9 mouse cellular contexts compared by ENCODE assay signal in genomic region chr15:12789406-12789867, GRCm38 (mm10). TPM values are rescaled to one million over a fixed set of nuclear protein-coding genes. Genes with fewer than 3 reads are reported as not detected.
DNase-seq lines count a peak whose midpoint lies in the region; ATAC-seq and TF ChIP-seq lines count a peak whose summit lies in the region.
"Had no signal": no experiment of that assay in that cellular context is flagged by ENCODE, and none has a peak within 500 bp of the region (broad histone marks: within the 10 kb centered on the region; RNA-seq: fewer than 3 reads in every experiment).

No protein-coding gene starts in this region.

- ATAC-seq in lung, embryonic 16.5 days (ENCODE audit: low read depth) = peak; percentile 73
- no peak for ATAC-seq in limb, embryonic 15.5 days (ENCODE audit: insufficient number of reproducible peaks, low FRiP score, low TSS enrichment, low read depth)
- peak; percentile 49; the same call in 1 of the 2 replicates for ATAC-seq in stomach, postnatal 0 days (ENCODE audit: low FRiP score, low TSS enrichment)

- peaks cover 5% of the 10 kb centered on the region; the same call in 1 of the 2 replicates for H3K4me1 ChIP-seq in lung, embryonic 16.5 days (replicated peaks; ENCODE audit: control insufficient read depth, insufficient read depth, low read length)
- peaks cover 4% of the 10 kb centered on the region; the same call in 1 of the 2 replicates for H3K4me1 ChIP-seq in limb, embryonic 15.5 days
- H3K4me1 ChIP-seq in stomach, postnatal 0 days (replicated peaks; ENCODE audit: control insufficient read depth, insufficient read depth) = no peaks in the 10 kb centered on the region

- H3K9me3 ChIP-seq in lung, embryonic 16.5 days (ENCODE audit: control insufficient read depth, low read length) = no peaks in the 10 kb centered on the region
- H3K9me3 ChIP-seq in limb, embryonic 15.5 days = no peaks in the 10 kb centered on the region
- no peaks in the 10 kb centered on the region for H3K9me3 ChIP-seq in stomach, postnatal 0 days (ENCODE audit: control insufficient read depth, low read length)

- peak overlapping the region; percentile 41 for H3K4me2 ChIP-seq in lung, embryonic 16.5 days (ENCODE audit: low read depth, low read length)
- 0 out of 2 replicates have a peak overlapping the region, but pooled peaks have one; percentile 2 for H3K4me2 ChIP-seq in limb, embryonic 15.5 days
- peak overlapping the region; percentile 43 for H3K4me2 ChIP-seq in stomach, postnatal 0 days (replicated peaks; ENCODE audit: low read depth)

- H3K9ac ChIP-seq in lung, embryonic 16.5 days (ENCODE audit: low read length) = peak overlapping the region; percentile 40; the same call in 1 of the 2 replicates
- no peak overlapping the region for H3K9ac ChIP-seq in limb, embryonic 15.5 days
- H3K9ac ChIP-seq in stomach, postnatal 0 days (ENCODE audit: low read length) = no peak overlapping the region
- H3K9ac ChIP-seq: liver, embryonic 14.5 days had no signal

- WGBS in lung, embryonic 16.5 days = 14% methylated on average over 10 of the region's 10 CpGs
- 28% methylated on average over 10 of the region's 10 CpGs for WGBS in limb, embryonic 15.5 days
- 7% methylated on average over 10 of the region's 10 CpGs for WGBS in stomach, postnatal 0 days

- peak; percentile 45 for DNase-seq in gastrocnemius, adult 2 months
- DNase-seq in gastrocnemius, postnatal 25 days = no peak
- DNase-seq in lung, postnatal 25 days (ENCODE audit: low spot score) = no peak
- peak; percentile 26 for DNase-seq in stomach, postnatal 0 days (ENCODE audit: low spot score)
- DNase-seq in cerebellum, adult 9-10 months = no peak
- no peak for DNase-seq in spleen, adult 18-20 months

- H3K27ac ChIP-seq in gastrocnemius, adult 2 months = peak overlapping the region; percentile 48
- H3K27ac ChIP-seq in lung, embryonic 16.5 days (ENCODE audit: low read length) = no peak overlapping the region
- no peak overlapping the region for H3K27ac ChIP-seq in limb, embryonic 15.5 days
- H3K27ac ChIP-seq in stomach, postnatal 0 days (replicated peaks) = peak overlapping the region; percentile 56; the same call in 1 of the 2 replicates
- H3K27ac ChIP-seq: liver, embryonic 14.5 days had no signal

- no peaks in the 10 kb centered on the region for H3K27me3 ChIP-seq in lung, embryonic 16.5 days (ENCODE audit: control insufficient read depth, insufficient read depth, low read depth, low read length)
- no peaks in the 10 kb centered on the region for H3K27me3 ChIP-seq in limb, embryonic 15.5 days
- H3K27me3 ChIP-seq in stomach, postnatal 0 days (ENCODE audit: control insufficient read depth, insufficient read depth, low read length) = no peaks in the 10 kb centered on the region

- peak overlapping the region; percentile 35 for H3K4me3 ChIP-seq in gastrocnemius, adult 2 months
- no peak overlapping the region for H3K4me3 ChIP-seq in lung, embryonic 16.5 days (ENCODE audit: low read length)
- no peak overlapping the region for H3K4me3 ChIP-seq in limb, embryonic 15.5 days
- H3K4me3 ChIP-seq in stomach, postnatal 0 days (ENCODE audit: low read depth, low read length) = no peak overlapping the region

- intact Hi-C loops in gastrocnemius, adult 2 months (cut with DNase I) = no loop called here

- no peak for TF ChIP-seq CTCF in gastrocnemius, adult 2 months (IDR thresholded peaks at IDR 0.05)
- TF ChIP-seq CTCF in stomach, postnatal 0 days (IDR thresholded peaks at IDR 0.05; ENCODE audit: low read depth) = no peak

- no peak for TF ChIP-seq EP300 in stomach, postnatal 0 days (optimal IDR thresholded peaks at IDR 0.05)

- H3K36me3 ChIP-seq in lung, embryonic 16.5 days (ENCODE audit: control insufficient read depth, insufficient read depth, low read length) = no peaks in the 10 kb centered on the region
- H3K36me3 ChIP-seq in limb, embryonic 15.5 days = no peaks in the 10 kb centered on the region
- H3K36me3 ChIP-seq in stomach, postnatal 0 days (ENCODE audit: control insufficient read depth, insufficient read depth, low read length) = no peaks in the 10 kb centered on the region

RNA-seq across cellular contexts. Expression of gene 6030458C11Rik, which starts 35.0 kb away (rescaled TPM):
- total RNA-seq in gastrocnemius, adult 2 months (2021) = 10 to 100 TPM; 21.5 to 22.7 TPM
- 10 to 100 TPM; 18.3 to 20.0 TPM for total RNA-seq in gastrocnemius, postnatal 25 days (2021)
- 32.9 and 33.0 TPM in 2 replicates for polyA plus RNA-seq in lung, embryonic 16.5 days (2015; fragmentation: Nextera tagmentation; extraction: Ambion mirVana)
- 31.3 and 34.3 TPM in 2 replicates for polyA plus RNA-seq in limb, embryonic 15.5 days (2015; fragmentation: Nextera tagmentation; extraction: Ambion mirVana)
- 16.1 and 16.5 TPM in 2 replicates for polyA plus RNA-seq in stomach, postnatal 0 days (2015; fragmentation: Nextera tagmentation; extraction: Ambion mirVana)

RNA-seq across cellular contexts. Expression of gene Drosha, which starts 35.2 kb away (rescaled TPM):
- total RNA-seq in gastrocnemius, adult 2 months (2021) = 10 to 100 TPM; 33.9 to 37.6 TPM
- 10 to 100 TPM; 25.7 to 29.4 TPM for total RNA-seq in gastrocnemius, postnatal 25 days (2021)
- polyA plus RNA-seq in lung, embryonic 16.5 days (2015; fragmentation: Nextera tagmentation; extraction: Ambion mirVana) = 27.2 and 32.0 TPM in 2 replicates
- polyA plus RNA-seq in limb, embryonic 15.5 days (2015; fragmentation: Nextera tagmentation; extraction: Ambion mirVana) = 31.2 and 32.0 TPM in 2 replicates
- 8.7 and 10.3 TPM in 2 replicates for polyA plus RNA-seq in stomach, postnatal 0 days (2015; fragmentation: Nextera tagmentation; extraction: Ambion mirVana)

RNA-seq across cellular contexts. Expression of gene Pdzd2, which starts 49.7 kb away (rescaled TPM):
- 10 to 100 TPM; 17.0 to 23.8 TPM for total RNA-seq in gastrocnemius, adult 2 months (2021)
- 10 to 100 TPM; 18.9 to 19.3 TPM for total RNA-seq in gastrocnemius, postnatal 25 days (2021)
- polyA plus RNA-seq in lung, embryonic 16.5 days (2015; fragmentation: Nextera tagmentation; extraction: Ambion mirVana) = 33.2 and 43.2 TPM in 2 replicates
- polyA plus RNA-seq in limb, embryonic 15.5 days (2015; fragmentation: Nextera tagmentation; extraction: Ambion mirVana) = 38.1 and 39.8 TPM in 2 replicates
- 19.1 and 19.9 TPM in 2 replicates for polyA plus RNA-seq in stomach, postnatal 0 days (2015; fragmentation: Nextera tagmentation; extraction: Ambion mirVana)

Comparison
In these comparisons a context has a peak if more than half of its experiments do, and no peak if none do; other contexts are left out.
1. DNase-seq: peak in gastrocnemius, adult 2 months (single experiment) and stomach, postnatal 0 days (single experiment); none in gastrocnemius, postnatal 25 days (single experiment), lung, postnatal 25 days (single experiment), cerebellum, adult 9-10 months (single experiment) and spleen, adult 18-20 months (0 of 2).
2. H3K27ac ChIP-seq: peak in gastrocnemius, adult 2 months (single experiment) and stomach, postnatal 0 days (single experiment); none in lung, embryonic 16.5 days (single experiment) and limb, embryonic 15.5 days (single experiment).
3. Peak in every context shown above with its lines, with median percentiles within 50 percentile points of each other: H3K4me2 ChIP-seq.